Mouse (Mus musculus) CH12.LX (cell line): Measurements from ENCODE around the gene Agap1. TPM values are rescaled to one million over a fixed set of nuclear protein-coding genes. Genes with fewer than 3 reads are reported as not detected.

Experiments used
- DNase-seq: peaks from one replicate; pipeline ENCODE4 v3.0.0-alpha.2; 2013; ENCODE audit errors: extremely low read depth
- H3K27ac ChIP-seq: 2 replicates; pipeline ENCODE4 v1.5.1; 2012; ENCODE audit warnings: low read depth, mild to moderate bottlenecking, control low read depth, moderate library complexity; ENCODE audit not compliant: insufficient read depth
- H3K27me3 ChIP-seq: replicated peaks from 2 replicates; pipeline ENCODE3; 2012; ENCODE audit warnings: inconsistent platforms
- H3K36me3 ChIP-seq, 2 experiments: replicated peaks in 1 of 2; 2 replicates each; pipeline versions ENCODE3 to v1.6.1; 2012; ENCODE audit warnings: inconsistent platforms in 1 of 2, low read length in 1 of 2, mild to moderate bottlenecking in 1 of 2, mixed read lengths in 1 of 2, moderate library complexity in 1 of 2; ENCODE audit not compliant: control insufficient read depth in 1 of 2, insufficient read depth in 1 of 2
- H3K4me1 ChIP-seq, 2 experiments: 2 replicates each; pipeline ENCODE4 v1.6.1; 2012; ENCODE audit warnings: inconsistent platforms in 1 of 2, moderate library complexity in 1 of 2; ENCODE audit not compliant: insufficient read depth in 2 of 2, control insufficient read depth in 1 of 2
- H3K4me2 ChIP-seq: 2 replicates; pipeline ENCODE4 v1.6.1; 2012; ENCODE audit warnings: low read depth, mild to moderate bottlenecking, control low read depth; ENCODE audit not compliant: poor library complexity, insufficient read depth, severe bottlenecking
- H3K4me3 ChIP-seq, 3 experiments: fragments of 150-350 bp in 1 of 3; sonication (generic) in 1 of 3; replicated peaks in 1 of 3; 2 replicates each; pipeline versions ENCODE3 to v1.5.1; 2011 to 2012; ENCODE audit warnings: low read depth in 2 of 3, low read length in 2 of 3, mild to moderate bottlenecking in 2 of 3, moderate library complexity in 2 of 3, control low read depth in 1 of 3, improper control_type of control experiment in 1 of 3, inconsistent platforms in 1 of 3, mixed read lengths in 1 of 3; ENCODE audit not compliant: poor library complexity in 1 of 3
- H3K79me2 ChIP-seq: replicated peaks from 2 replicates; pipeline ENCODE4 v1.6.1; 2012; ENCODE audit warnings: mild to moderate bottlenecking, moderate library complexity; ENCODE audit not compliant: control insufficient read depth, poor library complexity, insufficient read depth, severe bottlenecking; ENCODE audit errors: extremely low read depth
- H3K9ac ChIP-seq: 2 replicates; pipeline ENCODE4 v1.6.1; 2012; ENCODE audit warnings: low read depth, mild to moderate bottlenecking, control low read depth, moderate library complexity; ENCODE audit not compliant: insufficient read depth
- H3K9me3 ChIP-seq: replicated peaks from 2 replicates; pipeline ENCODE3; 2012; ENCODE audit warnings: low read length, inconsistent platforms, mixed read lengths
- CHD1 ChIP-seq: IDR thresholded peaks from 2 replicates; pipeline ENCODE4 v1.6.1; 2012; ENCODE audit warnings: low read depth, low read length, improper control_type of control experiment, inconsistent platforms
- CHD2 ChIP-seq: IDR thresholded peaks from 2 replicates; pipeline ENCODE4 v1.6.1; 2011; ENCODE audit warnings: low read length, improper control_type of control experiment
- E2F4 ChIP-seq: IDR thresholded peaks from 2 replicates; pipeline ENCODE4 v1.6.1; 2011; ENCODE audit warnings: low read depth, low read length, improper control_type of control experiment; ENCODE audit not compliant: insufficient replicate concordance
- EP300 ChIP-seq: IDR thresholded peaks from 2 replicates; pipeline ENCODE4 v1.6.1; 2011; ENCODE audit warnings: low read length, improper control_type of control experiment
- GABPA ChIP-seq: IDR thresholded peaks from 2 replicates; pipeline ENCODE4 v1.6.1; 2012; ENCODE audit warnings: low read depth, low read length, improper control_type of control experiment, inconsistent platforms; ENCODE audit not compliant: insufficient replicate concordance
- HCFC1 ChIP-seq: IDR thresholded peaks from 2 replicates; pipeline ENCODE4 v1.6.1; 2012; ENCODE audit warnings: low read depth, mild to moderate bottlenecking, inconsistent platforms, low read length, improper control_type of control experiment
- IRF4 ChIP-seq: IDR thresholded peaks from 2 replicates; pipeline ENCODE4 v1.6.1; 2014; ENCODE audit warnings: low read depth, mild to moderate bottlenecking, inconsistent platforms, low read length, improper control_type of control experiment
- JUN ChIP-seq: IDR thresholded peaks from 2 replicates; pipeline ENCODE4 v1.6.1; 2011; ENCODE audit warnings: low read depth, mild to moderate bottlenecking, low read length, improper control_type of control experiment, moderate library complexity; ENCODE audit not compliant: insufficient read depth
- KAT2A ChIP-seq: IDR thresholded peaks from 2 replicates; pipeline ENCODE4 v1.6.1; 2012; ENCODE audit warnings: low read length, improper control_type of control experiment, inconsistent platforms; ENCODE audit not compliant: insufficient replicate concordance
- MXI1 ChIP-seq: IDR thresholded peaks from 2 replicates; pipeline ENCODE4 v1.6.1; 2011; ENCODE audit warnings: mild to moderate bottlenecking, low read depth, low read length, improper control_type of control experiment
- MYC ChIP-seq: IDR thresholded peaks from 2 replicates; pipeline ENCODE4 v1.6.1; 2011; ENCODE audit warnings: low read depth, mild to moderate bottlenecking, improper control_type of control experiment, low read length
- NRF1 ChIP-seq: IDR thresholded peaks from 2 replicates; pipeline ENCODE4 v1.6.1; 2014; ENCODE audit warnings: low read depth, mild to moderate bottlenecking, inconsistent platforms, low read length, improper control_type of control experiment, moderate library complexity
- PAX5 ChIP-seq: IDR thresholded peaks from 2 replicates; pipeline ENCODE4 v1.6.1; 2012; ENCODE audit warnings: low read length, inconsistent platforms, mixed read lengths
- POLR2A ChIP-seq: IDR thresholded peaks from 2 replicates; pipeline ENCODE4 v1.6.1; 2011; ENCODE audit warnings: low read depth, mild to moderate bottlenecking, improper control_type of control experiment, low read length
- RAD21 ChIP-seq: IDR thresholded peaks from 2 replicates; pipeline ENCODE4 v1.6.1; 2011; ENCODE audit warnings: low read depth, mild to moderate bottlenecking, low read length, improper control_type of control experiment, moderate library complexity
- RCOR1 ChIP-seq: conservative IDR thresholded peaks from 2 replicates; pipeline ENCODE4 v1.6.1; 2012; ENCODE audit warnings: low read depth, mild to moderate bottlenecking, inconsistent platforms, low read length, improper control_type of control experiment
- UBTF ChIP-seq: IDR thresholded peaks from 2 replicates; pipeline ENCODE4 v1.6.1; 2012; ENCODE audit warnings: low read depth, mild to moderate bottlenecking, inconsistent platforms, low read length, improper control_type of control experiment, moderate library complexity
- USF2 ChIP-seq: conservative IDR thresholded peaks from 2 replicates; pipeline ENCODE4 v1.6.1; 2011; ENCODE audit warnings: low read depth, low read length, improper control_type of control experiment
- ZMIZ1 ChIP-seq: IDR thresholded peaks from 2 replicates; pipeline ENCODE4 v1.6.1; 2012; ENCODE audit warnings: low read depth, mild to moderate bottlenecking, inconsistent platforms, low read length, improper control_type of control experiment
- dilution Hi-C: fragments of 300-500 bp; cut with MboI; formaldehyde crosslinking; loops from 2 replicates; pipeline ENCODE4 v1.14.3; 2020; ENCODE audit warnings: low sequenced_read_pairs; ENCODE audit not compliant: extremely low pct_unique_long_range_greater_than_20kb, extremely low pct_ligation_motif_present
- in situ Hi-C: fragments of 300-500 bp; cut with MboI; formaldehyde crosslinking; loops from 3 replicates; pipeline ENCODE4 v1.14.3; 2019; ENCODE audit warnings: low sequenced_read_pairs, low pct_ligation_motif_present, low pct_unique_long_range_greater_than_20kb, mixed read lengths
- polyA plus RNA-seq: library from polyadenylated mRNA; unstranded; fragments of >175 nt; gene quantifications from 2 replicates; pipeline ENCODE4 v1.2.1, GENCODE M21; 2012; ENCODE audit warnings: low read depth; ENCODE audit not compliant: insufficient read length
- total RNA-seq, 2 experiments: library from RNA; depleted of rRNA; stranded (reverse); fragments of 300-350 nt in 1 of 2; fragments of >200 nt in 1 of 2; gene quantifications; 2 replicates each; pipeline ENCODE4 v1.2.3; 2012 to 2014

Agap1 gene
- total and polyA plus RNA-seq, 3 experiments: not detected

- DNase-seq: no peak
- Histone ChIP-seq H3K4me2 (no peak overlapping the region), H3K4me3 (no peak overlapping the region), H3K36me3 (no peaks in the 10 kb centered on the region), H3K9ac (no peak overlapping the region), H3K4me1 (no peaks in the 10 kb centered on the region), H3K27me3 (no peaks in the 10 kb centered on the region), H3K27ac (no peak overlapping the region), H3K79me2 (no peaks in the 10 kb centered on the region), H3K9me3 (peaks cover 72% of the 10 kb centered on the region)
- dilution Hi-C loops: no loop called here
- TF ChIP-seq EP300 (no peak), MYC (no peak), HCFC1 (no peak), NRF1 (no peak), UBTF (no peak), GABPA (no peak), RCOR1 (no peak), IRF4 (no peak), ZMIZ1 (no peak), E2F4 (no peak), PAX5 (no peak), JUN (no peak), RAD21 (no peak), CHD1 (no peak), KAT2A (no peak), POLR2A (no peak), MXI1 (no peak), USF2 (no peak)
- in situ Hi-C loops: no loop called here
These were observed 455.2 kb downstream of the Agap1 start for GRCm38 (mm10) chr1:89909796-89910195.

- Histone ChIP-seq H3K4me3 (no peak overlapping the region), H3K4me2 (no peak overlapping the region), H3K36me3 (no peaks in the 10 kb centered on the region), H3K79me2 (no peaks in the 10 kb centered on the region), H3K9me3 (peaks cover 53% of the 10 kb centered on the region), H3K9ac (no peak overlapping the region), H3K27me3 (no peaks in the 10 kb centered on the region), H3K4me1 (no peaks in the 10 kb centered on the region), H3K27ac (no peak overlapping the region)
- in situ Hi-C loops (no loop called here), dilution Hi-C loops (no loop called here)
- TF ChIP-seq GABPA: no peak
- TF ChIP-seq CHD2: no peak
- DNase-seq: no peak
These were observed 457.8 kb downstream of the Agap1 start for GRCm38 (mm10) chr1:89912392-89912791.
